Mouse (Mus musculus) limb, embryonic 12.5 days (tissue): ENCODE data around the gene Olfr508. TPM values are rescaled to one million over a fixed set of nuclear protein-coding genes. Genes with fewer than 3 reads are reported as not detected.

Experiments used
- polyA plus RNA-seq: library from polyadenylated mRNA; unstranded; fragments of >200 nt; fragmentation: Nextera tagmentation; extraction: Ambion mirVana; gene quantifications from 2 replicates; pipeline ENCODE4 v1.2.1, GENCODE M21; 2016

Gene Olfr508
- polyA plus RNA-seq, 1 experiment from 2014 or later, result not detected

Other genes with a start within 250 kb of the Olfr508 start
- not detected in 2 replicates for gene Olfr495, start 236.8 kb upstream of the Olfr508 start, polyA plus RNA-seq
- not detected in 2 replicates for gene Olfr497, start 209.6 kb upstream of the Olfr508 start, polyA plus RNA-seq
- gene Olfr498, start 164.7 kb upstream of the Olfr508 start, polyA plus RNA-seq, result not detected in 2 replicates
- gene Olfr502, start 104.9 kb upstream of the Olfr508 start, polyA plus RNA-seq, result not detected in 2 replicates
- not detected in 2 replicates for gene Olfr503, start 85.5 kb upstream of the Olfr508 start, polyA plus RNA-seq
- gene Olfr504, start 64.2 kb upstream of the Olfr508 start, polyA plus RNA-seq, result not detected in 2 replicates
- gene Olfr506, start 19.2 kb upstream of the Olfr508 start, polyA plus RNA-seq, result not detected in 2 replicates
- not detected in 2 replicates for gene Olfr507, start 8.2 kb upstream of the Olfr508 start, polyA plus RNA-seq
- not detected in 2 replicates for gene Olfr509, start 21.9 kb downstream of the Olfr508 start, polyA plus RNA-seq
- not detected in 2 replicates for gene Olfr510, start 36.4 kb downstream of the Olfr508 start, polyA plus RNA-seq
- gene Olfr512, start 83.3 kb downstream of the Olfr508 start, polyA plus RNA-seq, result not detected in 2 replicates
- gene Olfr513, start 121.0 kb downstream of the Olfr508 start, polyA plus RNA-seq, result not detected in 2 replicates
- not detected in 2 replicates for gene Olfr514, start 196.0 kb downstream of the Olfr508 start, polyA plus RNA-seq
- gene Olfr516, start 220.5 kb downstream of the Olfr508 start, polyA plus RNA-seq, result not detected in 2 replicates
- gene Olfr517, start 242.4 kb downstream of the Olfr508 start, polyA plus RNA-seq, result not detected in 2 replicates